Mouse (Mus musculus): ENCODE results near the gene Man1a2. TPM values are rescaled to one million over a fixed set of nuclear protein-coding genes. Genes with fewer than 3 reads are reported as not detected.

Man1a2 gene
- 40.9 and 47.1 TPM in 2 replicates for polyA plus RNA-seq (2015; fragmentation: Nextera tagmentation; extraction: Ambion mirVana)

- H3K4me1 ChIP-seq (replicated peaks) = peaks cover 41% of the 10 kb centered on the region
- peak within 1 kb of the TSS; percentile 68 for H3K4me3 ChIP-seq
- under 1% methylated on average over 75 of the region's 92 CpGs for WGBS
- peak within 1 kb of the TSS; percentile 97 for H3K27ac ChIP-seq (replicated peaks)
- peak; percentile 94 for ATAC-seq (ENCODE audit: low read depth)
- no peaks in the 10 kb centered on the region for H3K9me3 ChIP-seq
- H3K36me3 ChIP-seq = no peaks in the 10 kb centered on the region
- no peaks in the 10 kb centered on the region for H3K27me3 ChIP-seq
- H3K9ac ChIP-seq = peak within 1 kb of the TSS; percentile 87
- H3K4me2 ChIP-seq = peak within 1 kb of the TSS; percentile 79
These were observed at the start of gene Man1a2 for GRCm38 (mm10) chr3:100685087-100685762. Man1a2 (minus strand) TSS chr3:100685503.

- no peak overlapping the region for H3K4me3 ChIP-seq
- ATAC-seq (ENCODE audit: low read depth) = peak; percentile 59
- H3K4me2 ChIP-seq = no peak overlapping the region
- no peaks in the 10 kb centered on the region; the same call in 1 of the 2 replicates for H3K4me1 ChIP-seq (replicated peaks)
- no peak overlapping the region for H3K27ac ChIP-seq (replicated peaks)
- H3K36me3 ChIP-seq = no peaks in the 10 kb centered on the region
- H3K9ac ChIP-seq = no peak overlapping the region
- H3K9me3 ChIP-seq = no peaks in the 10 kb centered on the region
- H3K27me3 ChIP-seq = no peaks in the 10 kb centered on the region
- 54% methylated on average over 12 of the region's 12 CpGs for WGBS
These were observed 49.3 kb upstream of the Man1a2 start for GRCm38 (mm10) chr3:100734482-100735154.

- ATAC-seq (ENCODE audit: low read depth) = no peak
- no peak overlapping the region for H3K9ac ChIP-seq
- H3K27me3 ChIP-seq = no peaks in the 10 kb centered on the region
These were observed 46.6 kb upstream of the Man1a2 start for GRCm38 (mm10) chr3:100731896-100732295.

GRCm38 (mm10) chr3:100731347-100731746 is 46.0 kb upstream of the Man1a2 start:
- no peaks in the 10 kb centered on the region for H3K9me3 ChIP-seq
- H3K4me3 ChIP-seq = no peak overlapping the region
- H3K9ac ChIP-seq = no peak overlapping the region
- H3K27me3 ChIP-seq = no peaks in the 10 kb centered on the region
- no peak overlapping the region for H3K4me2 ChIP-seq
- 89% methylated on average over 3 of the region's 3 CpGs for WGBS
- H3K27ac ChIP-seq (replicated peaks) = no peak overlapping the region
- no peak for ATAC-seq (ENCODE audit: low read depth)
- no peaks in the 10 kb centered on the region for H3K36me3 ChIP-seq
- H3K4me1 ChIP-seq (replicated peaks) = no peaks in the 10 kb centered on the region; the same call in 1 of the 2 replicates

More at GRCm38 (mm10) chr3:100731896-100732295, 46.6 kb upstream of the Man1a2 start:
- 95% methylated on average over 11 of the region's 11 CpGs for WGBS
- H3K4me2 ChIP-seq = no peak overlapping the region
- H3K27ac ChIP-seq (replicated peaks) = no peak overlapping the region
- no peak overlapping the region for H3K4me3 ChIP-seq
- no peaks in the 10 kb centered on the region for H3K36me3 ChIP-seq
- no peaks in the 10 kb centered on the region; the same call in 1 of the 2 replicates for H3K4me1 ChIP-seq (replicated peaks)
- no peaks in the 10 kb centered on the region for H3K9me3 ChIP-seq

- no peak overlapping the region for H3K9ac ChIP-seq
- H3K4me2 ChIP-seq = no peak overlapping the region
- H3K36me3 ChIP-seq = no peaks in the 10 kb centered on the region
- 81% methylated on average over 4 of the region's 4 CpGs for WGBS
- ATAC-seq (ENCODE audit: low read depth) = no peak
- no peak overlapping the region for H3K4me3 ChIP-seq
- no peaks in the 10 kb centered on the region for H3K27me3 ChIP-seq
- H3K9me3 ChIP-seq = no peaks in the 10 kb centered on the region
- no peaks in the 10 kb centered on the region; the same call in 1 of the 2 replicates for H3K4me1 ChIP-seq (replicated peaks)
- H3K27ac ChIP-seq (replicated peaks) = no peak overlapping the region
These were observed 42.9 kb upstream of the Man1a2 start for GRCm38 (mm10) chr3:100728008-100728712.

GRCm38 (mm10) chr3:100725960-100726674 is 40.8 kb upstream of the Man1a2 start:
- WGBS = 91% methylated on average over 11 of the region's 11 CpGs
- no peak overlapping the region for H3K27ac ChIP-seq (replicated peaks)
- no peak overlapping the region for H3K9ac ChIP-seq
- H3K4me2 ChIP-seq = no peak overlapping the region
- no peaks in the 10 kb centered on the region for H3K36me3 ChIP-seq
- no peaks in the 10 kb centered on the region; the same call in 1 of the 2 replicates for H3K4me1 ChIP-seq (replicated peaks)
- H3K4me3 ChIP-seq = no peak overlapping the region
- ATAC-seq (ENCODE audit: low read depth) = no peak
- H3K27me3 ChIP-seq = no peaks in the 10 kb centered on the region
- no peaks in the 10 kb centered on the region for H3K9me3 ChIP-seq

- WGBS = 96% methylated on average over 5 of the region's 5 CpGs
These were observed 35.5 kb upstream of the Man1a2 start for GRCm38 (mm10) chr3:100720786-100721300.

GRCm38 (mm10) chr3:100716241-100716640 is 30.9 kb upstream of the Man1a2 start:
- H3K9ac ChIP-seq = no peak overlapping the region
- ATAC-seq (ENCODE audit: low read depth) = no peak
- no peaks in the 10 kb centered on the region for H3K36me3 ChIP-seq
- no peaks in the 10 kb centered on the region for H3K27me3 ChIP-seq
- 77% methylated on average over 7 of the region's 7 CpGs for WGBS
- H3K9me3 ChIP-seq = no peaks in the 10 kb centered on the region
- H3K27ac ChIP-seq (replicated peaks) = no peak overlapping the region
- H3K4me2 ChIP-seq = no peak overlapping the region
- no peaks in the 10 kb centered on the region for H3K4me1 ChIP-seq (replicated peaks)
- no peak overlapping the region for H3K4me3 ChIP-seq

More at GRCm38 (mm10) chr3:100720786-100721300, 35.5 kb upstream of the Man1a2 start:
- H3K4me1 ChIP-seq (replicated peaks) = no peaks in the 10 kb centered on the region
- H3K4me2 ChIP-seq = no peak overlapping the region
- no peaks in the 10 kb centered on the region for H3K9me3 ChIP-seq
- H3K27me3 ChIP-seq = no peaks in the 10 kb centered on the region
- H3K36me3 ChIP-seq = no peaks in the 10 kb centered on the region
- ATAC-seq (ENCODE audit: low read depth) = no peak
- no peak overlapping the region for H3K27ac ChIP-seq (replicated peaks)
- H3K4me3 ChIP-seq = no peak overlapping the region
- no peak overlapping the region for H3K9ac ChIP-seq

GRCm38 (mm10) chr3:100715367-100715766 is 30.1 kb upstream of the Man1a2 start:
- Histone ChIP-seq H3K9me3 (no peaks in the 10 kb centered on the region), H3K27ac (replicated peaks) (no peak overlapping the region), H3K27me3 (no peaks in the 10 kb centered on the region), H3K4me3 (no peak overlapping the region), H3K9ac (no peak overlapping the region), H3K36me3 (no peaks in the 10 kb centered on the region), H3K4me2 (no peak overlapping the region), H3K4me1 (replicated peaks) (no peaks in the 10 kb centered on the region)
- WGBS = 80% methylated on average over 4 of the region's 4 CpGs
- ATAC-seq (ENCODE audit: low read depth) = no peak

GRCm38 (mm10) chr3:100713142-100714005 is 28.1 kb upstream of the Man1a2 start:
- no peaks in the 10 kb centered on the region for H3K9me3 ChIP-seq
- 75% methylated on average over 11 of the region's 11 CpGs for WGBS
- no peaks in the 10 kb centered on the region for H3K27me3 ChIP-seq
- H3K27ac ChIP-seq (replicated peaks) = no peak overlapping the region
- H3K4me1 ChIP-seq (replicated peaks) = 0 out of 2 replicates have a peak, but pooled peaks cover 2% of the 10 kb centered on the region
- H3K36me3 ChIP-seq = no peaks in the 10 kb centered on the region
- no peak overlapping the region for H3K4me3 ChIP-seq
- H3K4me2 ChIP-seq = no peak overlapping the region
- no peak for ATAC-seq (ENCODE audit: low read depth)
- H3K9ac ChIP-seq = no peak overlapping the region

GRCm38 (mm10) chr3:100712140-100712539 is 26.8 kb upstream of the Man1a2 start:
- no peaks in the 10 kb centered on the region for H3K36me3 ChIP-seq
- H3K9me3 ChIP-seq = no peaks in the 10 kb centered on the region
- WGBS = 76% methylated on average over 7 of the region's 7 CpGs
- H3K27me3 ChIP-seq = no peaks in the 10 kb centered on the region
- no peak overlapping the region for H3K4me2 ChIP-seq
- H3K4me1 ChIP-seq (replicated peaks) = 0 out of 2 replicates have a peak, but pooled peaks cover 3% of the 10 kb centered on the region
- ATAC-seq (ENCODE audit: low read depth) = no peak
- no peak overlapping the region for H3K27ac ChIP-seq (replicated peaks)
- H3K4me3 ChIP-seq = no peak overlapping the region
- H3K9ac ChIP-seq = no peak overlapping the region

Measured in neural tube, embryonic 13.5 days (tissue).